ENCODE assay signal across 9 mouse cellular contexts in the genomic region with DNA sequence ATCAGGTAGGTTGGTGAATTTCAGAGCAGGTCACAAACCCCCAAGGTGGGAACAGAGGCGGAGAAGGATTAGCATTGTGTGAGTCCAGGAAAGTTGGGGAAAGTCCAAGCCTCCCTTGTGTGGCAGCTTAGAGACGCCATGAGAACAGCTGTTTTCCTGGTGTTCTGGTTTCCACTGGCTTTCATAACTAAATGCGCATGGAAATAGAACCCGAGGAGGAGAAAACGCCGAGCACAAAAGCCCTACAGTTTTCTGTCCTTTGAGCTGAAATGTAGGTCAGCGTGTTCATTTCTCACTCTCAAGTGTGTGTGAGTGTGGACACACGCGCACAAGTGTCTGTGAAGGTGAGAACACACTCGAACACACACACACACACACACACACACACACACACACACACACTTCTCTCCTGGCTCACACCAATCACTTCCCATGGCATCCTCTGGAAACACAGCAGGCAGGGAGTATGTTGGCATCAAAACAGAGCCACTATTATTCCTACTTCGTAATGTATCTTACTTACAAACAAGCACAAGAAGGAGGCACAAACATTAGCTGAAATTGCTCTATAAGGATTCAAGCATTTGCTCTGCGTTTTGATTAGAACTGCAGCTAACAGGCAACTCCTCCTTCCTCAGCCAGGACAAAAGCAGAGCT. TPM values are rescaled to one million over a fixed set of nuclear protein-coding genes. Genes with fewer than 3 reads are reported as not detected.
DNase-seq lines count a peak whose midpoint lies in the region; ATAC-seq lines count a peak whose summit lies in the region.
"Had no signal": no experiment of that assay in that cellular context is flagged by ENCODE, and none has a peak within 500 bp of the region (broad histone marks: within the 10 kb centered on the region; RNA-seq: fewer than 3 reads in every experiment).

No protein-coding gene starts in this region.

- no peaks in the 10 kb centered on the region for H3K9me3 ChIP-seq in neural tube, embryonic 12.5 days

- H3K36me3 ChIP-seq in neural tube, embryonic 12.5 days, result no peaks in the 10 kb centered on the region

- 62% methylated on average over 12 of the region's 12 CpGs for WGBS in neural tube, embryonic 12.5 days

- H3K4me3 ChIP-seq in neural tube, embryonic 12.5 days, result no peak overlapping the region

- H3K27ac ChIP-seq in neural tube, embryonic 12.5 days, result no peak overlapping the region

- H3K4me1 ChIP-seq in neural tube, embryonic 12.5 days, result peaks cover 13% of the 10 kb centered on the region

- no peak for DNase-seq in neural tube, embryonic 10.5 days (ENCODE audit: extremely low spot score, low spot score)
- peak; percentile 35 to 52 for DNase-seq in frontal cortex, postnatal 36 days (ENCODE audit: low spot score in 2 of 2)
- DNase-seq in left cerebral cortex, postnatal 14 days (ENCODE audit: low spot score in 2 of 2), result peak; percentile 51 to 80
- DNase-seq in skeletal muscle tissue, adult 2 months (ENCODE audit: low read depth, low spot score), result peak; percentile 18
- no peak for DNase-seq in natural killer cell, adult 2 months (ENCODE audit: low spot score in 2 of 2)
- DNase-seq in cerebellum, adult 18-20 months, result no peak
- no peak for DNase-seq in lung, postnatal 14 days
- DNase-seq: lung, adult 18-20 months had no signal

- 0 out of 2 replicates have a peak, but pooled peaks have one; percentile 34 for ATAC-seq in neural tube, embryonic 12.5 days (ENCODE audit: low FRiP score, low read depth)

- H3K9ac ChIP-seq in neural tube, embryonic 12.5 days, result no peak overlapping the region

- H3K4me2 ChIP-seq in neural tube, embryonic 12.5 days (replicated peaks), result no peak overlapping the region

- intact Hi-C loops in left cerebral cortex, postnatal 14 days (cut with DNase I), result no loop called here

- no peaks in the 10 kb centered on the region for H3K27me3 ChIP-seq in neural tube, embryonic 12.5 days (replicated peaks)

RNA-seq across cellular contexts. Expression of gene Slc44a3, which starts 42.6 kb away (rescaled TPM):
- polyA plus RNA-seq in neural tube, embryonic 12.5 days (2016; fragmentation: Nextera tagmentation; extraction: Ambion mirVana), result 0.53 and 0.86 TPM in 2 replicates
- not detected for total RNA-seq in left cerebral cortex, postnatal 14 days (2021)

Comparison
In these comparisons a context has a peak if more than half of its experiments do, and no peak if none do; other contexts are left out.
1. DNase-seq: peak in frontal cortex, postnatal 36 days (2 of 2), left cerebral cortex, postnatal 14 days (2 of 2) and skeletal muscle tissue, adult 2 months (single experiment); none in neural tube, embryonic 10.5 days (single experiment), natural killer cell, adult 2 months (0 of 2), cerebellum, adult 18-20 months (0 of 2) and lung, postnatal 14 days (single experiment).